Mouse (Mus musculus) embryonic stem cell, embryonic (primary cell): ENCODE results near the gene Krt9.

Experiments
- CTCF ChIA-PET, 4 experiments: fragments of 300-600 bp in 2 of 4; fragments of 350-600 bp in 2 of 4; sonication (Branson Sonifier 250); formaldehyde crosslinking; loops; one replicate each; lab custom pipeline; 2022; ENCODE audit warnings: inconsistent platforms in 2 of 4; lab: Charles Lee
- POLR2A ChIA-PET, 4 experiments: fragments of 300-600 bp in 2 of 4; fragments of 350-600 bp in 2 of 4; sonication (Branson Sonifier 250); formaldehyde crosslinking; loops; one replicate each; lab custom pipeline; 2022; ENCODE audit warnings: antibody characterized with exemption in 4 of 4, inconsistent platforms in 1 of 4; lab: Charles Lee

The Krt9 gene

DNA sequence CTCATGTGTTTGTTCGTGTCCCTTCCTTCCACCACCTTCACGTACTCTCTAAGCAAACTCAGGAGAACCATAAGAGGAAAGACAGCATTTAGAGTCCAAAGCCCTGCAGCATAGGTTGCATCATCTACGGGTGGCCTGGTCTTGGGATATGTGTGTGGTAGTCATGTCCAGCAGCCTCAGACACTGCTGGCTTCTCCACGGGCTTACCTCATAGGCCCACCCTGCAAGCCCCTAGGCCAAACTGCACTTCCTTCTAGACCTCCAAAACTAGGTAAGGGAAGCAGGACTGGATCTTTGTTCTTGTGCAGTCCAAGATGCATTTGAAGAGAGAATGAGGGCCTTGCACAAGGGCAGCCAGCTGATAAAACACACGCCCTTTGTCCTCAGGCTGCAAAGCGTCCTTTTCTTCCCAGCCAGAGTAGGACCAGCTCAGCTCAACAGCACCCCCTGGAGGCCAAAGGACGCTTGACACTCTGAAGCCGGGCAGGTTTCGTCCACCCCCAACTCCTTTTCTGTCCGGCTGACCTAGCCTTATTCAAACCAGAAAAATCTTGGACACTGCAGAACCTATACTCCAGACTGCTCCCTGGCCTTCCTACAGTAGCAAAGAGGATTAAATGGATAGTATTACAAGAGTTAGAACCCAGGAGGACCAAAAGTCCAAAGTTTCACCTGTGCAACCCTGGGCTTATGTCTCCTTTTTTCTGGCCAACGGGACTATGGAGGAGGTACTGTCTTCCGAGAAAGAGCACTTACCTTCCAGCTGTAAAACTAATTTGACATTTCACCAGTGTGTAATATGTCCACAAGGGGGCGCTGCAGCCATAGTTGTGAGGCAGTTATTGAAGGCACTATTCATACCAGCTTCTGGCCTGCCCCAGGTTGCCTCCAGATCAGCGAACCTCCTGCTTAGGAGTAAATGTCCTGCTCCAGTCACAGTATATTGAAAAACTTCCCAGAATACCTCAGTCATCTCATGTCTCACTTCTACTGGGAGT lies 24.0 kb downstream of the Krt9 start:
- CTCF ChIA-PET: interaction anchor here (0.5 to 7.2 kb wide), 90 partner anchors 9 to 1370 kb away, joined by 3 to 125 read pairs (median 4); partner anchors contain the start of genes Krt14 (in 1 of the 4), Krt19 (in 1 of the 4), Krt32 (in 1 of the 4) and Krt33b (in 1 of the 4)
- POLR2A ChIA-PET: interaction anchor here (0.6 to 1.9 kb wide), 13 partner anchors 24 to 151 kb away, joined by 3 to 13 read pairs (median 3); no protein-coding TSS in a partner anchor

DNA sequence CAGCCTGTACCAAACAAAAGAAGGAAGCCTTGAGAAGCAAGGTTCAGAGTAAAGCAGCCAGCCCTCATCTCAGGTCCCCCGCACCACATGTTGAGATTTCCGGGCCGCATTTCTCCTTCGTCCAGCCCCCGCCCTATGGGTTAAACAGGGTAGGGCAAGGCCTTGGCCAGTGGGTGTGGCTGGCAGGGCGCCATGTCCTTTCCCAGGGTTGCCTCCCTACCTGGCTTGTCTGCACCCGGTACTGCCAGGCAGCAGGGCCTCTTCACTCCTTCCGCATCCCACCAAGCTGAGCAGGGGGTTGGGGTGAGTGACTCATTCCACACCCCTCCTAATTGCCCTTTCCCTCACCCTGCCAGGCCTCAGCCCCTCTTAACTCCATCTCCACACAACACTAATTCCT lies 25.0 kb downstream of the Krt9 start:
- ChIA-PET POLR2A (interaction anchor here in 2 of 4 experiments (1.1 to 1.8 kb wide), 4 partner anchors 17 to 130 kb away, joined by 3 read pairs; no protein-coding TSS in a partner anchor), CTCF (interaction anchor here (0.5 to 7.2 kb wide), 19 partner anchors 8 to 715 kb away, joined by 3 to 125 read pairs (median 9); no protein-coding TSS in a partner anchor)

DNA sequence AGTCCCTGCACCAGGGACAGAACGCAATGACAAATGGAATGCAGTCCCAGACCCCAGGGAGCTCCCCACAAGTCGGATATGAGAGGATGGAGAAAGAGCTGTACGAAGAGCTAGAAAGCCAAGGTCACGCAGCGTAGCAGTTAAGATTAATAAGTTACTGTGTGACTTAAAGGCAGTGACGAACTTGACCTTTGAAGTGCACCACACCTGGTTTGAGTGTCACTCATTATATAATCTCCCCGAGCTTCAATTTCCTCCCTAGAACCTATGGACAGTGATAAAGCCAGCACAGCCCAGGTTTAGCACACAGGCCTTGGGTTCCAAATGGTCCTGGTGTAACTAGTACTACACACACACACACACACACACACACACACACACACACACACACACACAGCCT lies 28.7 kb downstream of the Krt9 start:
- POLR2A ChIA-PET: interaction anchor here in 3 of 4 experiments (0.6 to 1.5 kb wide), 6 partner anchors 27 to 801 kb away, joined by 3 to 4 read pairs (median 4); partner anchors contain the start of gene Eif1 (in 1 of the 3)
- CTCF ChIA-PET: interaction anchor here in 3 of 4 experiments (0.5 to 2.3 kb wide), 10 partner anchors 35 to 779 kb away, joined by 3 to 10 read pairs (median 3); no protein-coding TSS in a partner anchor

DNA sequence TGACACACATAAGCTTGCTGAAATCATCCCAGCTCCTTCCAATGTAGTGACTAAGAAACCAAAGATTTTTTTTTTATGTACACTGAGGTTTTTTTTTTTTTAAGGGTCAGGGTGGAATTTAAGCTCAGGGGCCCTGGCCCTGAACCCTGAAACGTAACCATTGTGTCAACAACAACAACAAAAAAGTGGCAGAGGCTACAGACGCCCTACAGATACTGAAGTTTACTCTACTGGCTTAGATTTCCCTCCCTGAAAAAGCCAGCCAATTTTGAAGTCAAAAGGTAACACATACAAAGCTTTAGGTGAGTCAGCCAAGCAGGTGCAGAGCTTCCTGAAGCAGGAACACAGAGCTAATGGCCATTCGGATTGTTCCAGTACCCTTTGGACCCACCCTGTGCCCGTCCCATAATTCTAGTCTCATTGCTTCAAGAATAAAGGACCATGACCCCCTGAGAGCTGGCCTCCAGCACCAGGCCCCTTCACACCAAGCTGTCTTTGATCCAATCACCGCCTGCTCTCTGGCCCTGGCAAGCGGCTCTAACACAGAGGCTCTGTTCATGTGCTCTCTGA lies 35.1 kb downstream of the Krt9 start:
- ChIA-PET POLR2A (interaction anchor here in 1 of 4 experiments (0.6 to 1.6 kb wide), 3 partner anchors 13 to 18 kb away, joined by 3 to 6 read pairs (median 3); no protein-coding TSS in a partner anchor), CTCF (interaction anchor here in 3 of 4 experiments (0.6 to 1.5 kb wide), 6 partner anchors 10 to 140 kb away, joined by 3 to 7 read pairs (median 4); no protein-coding TSS in a partner anchor)

DNA sequence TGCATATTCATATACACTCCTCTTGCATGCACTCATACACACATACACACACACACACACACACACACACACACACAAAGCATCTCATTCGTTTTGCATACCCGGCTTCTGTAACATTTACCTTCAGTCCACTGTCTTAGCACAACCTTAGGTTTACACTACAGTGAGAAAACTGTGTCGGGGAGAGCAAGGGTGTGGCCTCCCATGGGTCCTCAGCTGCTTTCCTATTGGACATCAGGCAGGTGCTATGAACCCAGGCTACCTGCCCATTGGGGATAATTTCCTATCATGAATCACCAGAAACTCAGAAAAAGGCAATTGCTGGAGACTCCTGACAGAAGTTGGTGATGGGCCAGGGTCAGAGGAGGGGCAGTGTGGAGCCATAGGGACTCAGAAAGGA lies 35.7 kb downstream of the Krt9 start:
- POLR2A ChIA-PET: interaction anchor here in 1 of 4 experiments (0.8 to 1.6 kb wide), 2 partner anchors 12 to 17 kb away, joined by 3 to 6 read pairs; no protein-coding TSS in a partner anchor
- CTCF ChIA-PET: interaction anchor here in 3 of 4 experiments (0.9 to 1.5 kb wide), 5 partner anchors 12 to 141 kb away, joined by 3 to 7 read pairs (median 5); no protein-coding TSS in a partner anchor

DNA sequence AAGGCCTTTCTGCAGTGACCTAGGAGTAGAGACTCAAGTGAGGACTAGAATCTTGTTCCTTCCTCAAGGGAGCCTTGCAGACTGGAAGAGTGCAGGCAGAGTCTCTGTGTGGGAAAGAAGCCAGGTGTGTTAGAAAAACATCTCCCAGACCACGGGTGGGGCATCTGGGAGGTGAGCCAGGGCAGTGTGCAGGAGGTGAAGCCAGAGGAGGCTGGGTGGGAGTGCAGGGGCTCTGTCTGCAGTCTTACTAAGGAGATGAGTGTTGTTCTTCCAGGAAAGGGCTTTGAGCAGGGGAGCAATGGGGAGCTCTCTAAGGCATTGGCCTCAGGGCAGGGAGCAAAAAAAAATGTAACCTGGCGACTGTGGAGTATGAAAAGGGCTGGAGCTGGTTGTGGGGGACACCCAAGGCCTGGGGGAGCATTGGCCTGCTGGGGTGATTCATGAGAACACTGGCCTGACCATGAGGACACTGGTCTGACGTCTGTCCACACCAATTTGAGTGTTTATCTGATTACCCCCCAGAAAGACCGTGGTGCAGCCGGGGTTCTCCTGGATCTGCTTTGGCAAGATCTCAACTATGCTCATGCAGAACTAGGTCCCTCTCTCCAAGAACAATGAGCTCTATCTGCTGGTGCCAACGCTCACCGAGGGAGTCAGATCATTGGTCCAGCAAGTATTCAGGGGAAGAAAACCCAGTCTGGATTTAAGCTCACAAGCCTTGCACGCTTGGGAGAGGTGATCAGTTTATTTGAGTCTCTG lies 37.4 kb downstream of the Krt9 start:
- POLR2A ChIA-PET: interaction anchor here in 3 of 4 experiments (0.6 kb wide), 3 partner anchors 123 to 549 kb away, joined by 3 to 8 read pairs (median 3); no protein-coding TSS in a partner anchor
- CTCF ChIA-PET: interaction anchor here (0.5 to 1.9 kb wide), 4 partner anchors 11 to 131 kb away, joined by 3 to 6 read pairs (median 4); no protein-coding TSS in a partner anchor

DNA sequence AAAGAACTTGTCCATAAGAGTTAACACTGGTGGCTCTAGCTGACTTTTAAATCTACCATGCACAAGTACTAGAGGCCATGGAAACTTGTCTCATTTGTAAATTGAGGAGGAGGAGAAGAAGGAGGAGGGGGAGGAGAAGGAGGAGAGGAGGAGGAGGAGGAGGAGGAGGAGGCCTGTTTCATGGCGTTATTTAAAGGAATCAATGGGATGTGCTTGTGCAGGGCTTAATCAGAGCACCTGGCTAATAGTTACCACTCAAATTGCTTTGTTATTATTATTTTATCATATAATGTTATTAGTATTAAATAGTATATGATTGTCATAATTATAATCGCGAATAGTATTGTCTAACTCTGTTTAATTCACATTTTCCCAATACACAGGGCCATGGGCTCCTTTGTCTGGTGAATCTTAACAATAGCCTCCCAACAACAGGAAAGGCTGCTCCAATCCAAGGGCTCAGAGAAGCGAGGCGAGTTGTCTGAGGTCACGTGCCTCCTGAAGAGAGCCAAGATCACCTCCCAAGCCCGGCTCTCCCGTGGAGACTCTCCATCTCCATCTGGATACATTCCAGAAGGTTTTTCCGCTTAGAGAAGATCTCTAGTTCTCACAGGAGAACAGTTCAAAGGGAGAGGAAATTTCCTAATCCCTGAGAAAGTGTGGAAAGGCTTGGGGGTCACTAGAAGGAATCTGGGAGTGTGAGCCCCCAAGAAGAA lies 44.3 kb downstream of the Krt9 start, which contains the start of gene Krt19:
Gene Krt19, minus strand, starts transcription at position 51 of the 716 bp plus-strand sequence.
- ChIA-PET CTCF (interaction anchor here in 3 of 4 experiments (0.6 to 1.3 kb wide), 6 partner anchors 9 to 243 kb away, joined by 3 to 8 read pairs (median 4); no protein-coding TSS in a partner anchor), POLR2A (interaction anchor here in 3 of 4 experiments (0.5 to 1.0 kb wide), 5 partner anchors 127 to 450 kb away, joined by 3 to 4 read pairs (median 3); partner anchors contain the start of gene Eif1 (in 1 of the 3))

DNA sequence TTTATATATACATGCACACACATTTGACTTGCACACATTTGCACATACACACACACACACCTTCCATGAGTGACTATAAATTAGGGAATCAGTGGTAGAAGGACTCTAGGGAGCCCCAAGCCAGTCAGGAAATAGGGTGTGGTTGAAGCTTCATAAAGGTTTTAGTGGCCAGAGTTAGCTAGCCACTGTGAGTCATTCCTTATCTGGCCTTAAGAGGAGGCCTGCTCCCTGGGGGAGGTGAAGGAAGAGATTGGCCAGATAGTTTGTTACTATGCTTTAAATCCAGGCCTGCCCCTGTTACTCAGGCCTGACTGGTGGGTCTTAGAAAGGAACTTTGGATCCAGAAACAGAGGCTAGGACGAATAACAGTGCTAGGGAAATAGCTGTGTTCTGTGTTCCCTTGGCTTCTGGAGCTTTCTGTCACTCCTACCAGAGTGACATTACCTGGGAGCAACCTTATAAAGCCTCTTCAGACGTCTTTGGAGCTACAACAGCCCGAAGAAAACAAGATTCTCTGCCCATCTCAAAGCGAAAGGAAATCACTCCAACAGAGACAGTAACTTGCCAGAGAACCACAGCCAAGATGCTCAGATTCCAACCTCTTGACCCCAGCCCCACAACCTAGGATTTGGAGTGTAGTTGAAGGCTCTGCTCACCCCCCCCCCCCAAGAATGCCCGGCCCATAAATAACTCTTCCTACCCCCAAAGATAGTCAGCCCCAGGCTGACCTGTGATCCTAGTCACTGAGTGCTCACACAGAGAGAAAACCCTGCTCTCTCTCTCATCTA lies 45.3 kb downstream of the Krt9 start:
- POLR2A ChIA-PET: interaction anchor here in 2 of 4 experiments (0.5 to 0.7 kb wide), 3 partner anchors 80 to 176 kb away, joined by 3 to 5 read pairs (median 4); partner anchors contain the start of gene Eif1 (in 1 of the 2)
- CTCF ChIA-PET: interaction anchor here in 3 of 4 experiments (0.7 to 1.3 kb wide), 5 partner anchors 21 to 855 kb away, joined by 3 to 6 read pairs (median 3); no protein-coding TSS in a partner anchor

DNA sequence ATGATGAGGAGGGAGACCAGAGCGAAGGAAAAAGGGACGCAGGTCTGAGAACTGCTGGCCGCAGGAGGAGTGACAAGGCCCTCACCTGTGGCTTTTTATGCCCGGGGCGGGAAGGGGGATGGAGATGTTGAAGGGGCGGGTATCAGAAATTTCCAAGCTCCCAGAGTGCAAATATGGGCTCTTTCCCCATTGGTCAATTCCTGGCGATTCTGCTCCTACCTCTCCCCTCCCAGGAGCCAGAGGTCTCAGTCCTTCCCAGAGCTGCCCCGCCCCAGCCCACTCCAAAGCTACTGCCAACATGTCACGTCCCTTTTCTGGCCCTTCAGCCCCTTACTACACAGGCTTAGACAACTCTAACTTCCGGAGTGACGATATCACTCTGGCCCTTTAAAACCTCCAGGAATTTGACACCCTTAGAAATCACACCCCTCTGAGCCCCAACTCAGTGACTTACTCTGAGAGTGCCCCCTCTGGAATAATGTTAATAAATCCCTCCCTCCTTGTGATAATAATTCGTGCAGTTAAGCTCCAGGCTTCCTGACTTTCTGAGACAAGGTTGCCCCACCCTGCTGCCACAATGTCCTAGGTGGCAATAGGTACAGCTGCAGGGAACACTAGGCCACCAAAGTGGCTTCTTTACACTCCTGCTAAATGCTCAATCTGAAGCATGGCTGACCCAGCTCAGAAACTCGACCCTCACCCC lies 47.0 kb downstream of the Krt9 start:
- POLR2A ChIA-PET: interaction anchor here in 3 of 4 experiments (0.7 to 3.4 kb wide), 20 partner anchors 8 to 174 kb away, joined by 3 to 22 read pairs (median 4); partner anchors contain the start of genes Eif1 (in 3 of the 3) and Krt15 (in 1 of the 3)
- CTCF ChIA-PET: interaction anchor here in 3 of 4 experiments (0.8 to 2.6 kb wide), 9 partner anchors 9 to 137 kb away, joined by 3 to 17 read pairs (median 5); no protein-coding TSS in a partner anchor

DNA sequence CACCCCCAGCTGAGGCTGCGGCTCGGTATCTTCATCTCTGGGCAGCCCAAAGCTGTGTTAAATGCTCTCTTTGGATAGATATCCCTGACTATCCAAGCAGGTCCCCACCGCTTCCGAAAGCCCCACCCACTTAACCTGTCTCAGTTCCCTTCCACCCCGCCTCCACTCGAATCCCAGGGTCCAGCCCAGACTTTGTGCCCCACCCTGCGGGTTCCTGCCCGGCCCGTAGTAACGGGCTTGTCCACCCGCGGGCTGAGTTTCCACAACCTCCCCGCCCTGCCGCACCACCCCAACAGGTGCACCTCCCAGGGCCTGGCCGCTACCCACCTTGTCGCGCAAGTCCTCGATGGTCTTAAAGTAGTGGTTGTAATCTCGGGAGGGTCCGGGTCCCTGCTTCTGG lies 47.9 kb downstream of the Krt9 start:
- CTCF ChIA-PET: interaction anchor here (0.6 to 2.6 kb wide), 10 partner anchors 10 to 482 kb away, joined by 3 to 17 read pairs (median 4); no protein-coding TSS in a partner anchor

DNA sequence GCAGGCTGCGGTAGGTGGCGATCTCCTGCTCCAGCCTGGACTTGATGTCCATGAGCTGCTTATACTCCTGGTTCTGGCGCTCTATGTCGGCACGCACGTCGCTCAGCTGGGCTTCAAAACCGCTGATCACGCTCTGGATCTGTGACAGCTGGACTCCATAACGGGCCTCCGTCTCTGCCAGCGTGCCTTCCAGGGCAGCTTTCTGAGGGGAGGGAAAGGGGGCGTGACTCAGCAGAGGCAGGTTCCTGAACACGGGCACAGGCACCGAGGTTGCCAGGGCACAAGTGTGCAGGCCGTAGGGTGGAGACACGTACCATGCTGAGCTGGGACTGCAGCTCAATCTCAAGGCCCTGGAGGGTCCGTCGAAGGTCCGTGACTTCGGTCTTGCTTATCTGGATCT lies 52.1 kb downstream of the Krt9 start:
- ChIA-PET CTCF (interaction anchor here (0.6 to 1.5 kb wide), 6 partner anchors 11 to 622 kb away, joined by 3 to 9 read pairs (median 3); no protein-coding TSS in a partner anchor), POLR2A (interaction anchor here in 2 of 4 experiments (0.5 to 1.5 kb wide), 4 partner anchors 12 to 609 kb away, joined by 3 to 6 read pairs (median 3); no protein-coding TSS in a partner anchor)

More for the DNA sequence above, 47.9 kb downstream of the Krt9 start:
- POLR2A ChIA-PET: interaction anchor here (0.7 to 3.4 kb wide), 16 partner anchors 9 to 177 kb away, joined by 3 to 22 read pairs (median 4); partner anchors contain the start of genes Eif1 (in 3 of the 4), Krt15 (in 1 of the 4) and Krt17 (in 1 of the 4)

DNA sequence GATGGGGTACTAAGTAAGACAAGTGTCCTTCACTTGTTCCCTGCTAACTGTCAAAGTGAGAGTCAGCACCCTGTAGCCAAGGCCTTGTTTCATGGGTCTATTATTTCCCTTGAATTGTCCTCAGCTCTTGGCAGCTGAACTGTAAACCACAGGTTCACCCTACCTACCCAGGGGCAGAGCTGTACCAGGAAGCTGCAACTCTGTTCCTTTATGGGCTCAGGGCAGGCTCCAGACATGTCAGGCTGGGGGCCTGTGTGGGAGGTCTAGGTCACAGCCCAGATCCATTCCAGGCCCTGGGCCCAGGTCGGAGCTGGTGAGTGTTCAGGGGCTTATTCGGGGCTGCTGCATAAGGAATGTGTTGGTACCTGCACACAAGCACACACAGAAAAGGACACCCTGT lies 53.7 kb downstream of the Krt9 start:
- POLR2A ChIA-PET: interaction anchor here in 3 of 4 experiments (0.6 to 1.5 kb wide), 5 partner anchors 10 to 711 kb away, joined by 3 to 6 read pairs (median 6); partner anchors contain the start of gene Eif1 (in 1 of the 3)
- CTCF ChIA-PET: interaction anchor here in 2 of 4 experiments (0.7 to 2.3 kb wide), 7 partner anchors 9 to 159 kb away, joined by 3 to 8 read pairs (median 4); partner anchors contain the start of gene Krt19 (in 1 of the 2)

DNA sequence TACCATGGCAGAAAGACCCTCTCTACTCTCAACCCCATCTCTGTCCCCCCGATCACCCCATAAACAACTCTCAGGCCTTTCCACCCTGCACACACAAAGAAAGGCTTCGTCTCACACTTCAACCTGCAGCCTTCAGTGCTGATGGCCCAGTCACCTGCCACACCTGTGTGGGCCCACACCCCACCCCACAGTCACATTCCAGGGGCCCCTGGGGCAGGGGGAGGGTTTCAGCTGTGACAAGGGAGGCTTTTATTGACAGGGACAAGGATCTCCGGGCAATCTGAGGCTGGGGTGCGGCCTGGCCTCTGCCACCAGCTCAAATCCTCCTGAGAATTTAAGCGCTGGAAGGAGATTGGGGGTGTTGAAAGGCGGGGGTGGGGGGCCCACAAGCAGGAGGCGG lies 54.2 kb downstream of the Krt9 start:
- CTCF ChIA-PET: interaction anchor here in 3 of 4 experiments (0.6 to 2.3 kb wide), 7 partner anchors 30 to 144 kb away, joined by 3 to 6 read pairs (median 4); no protein-coding TSS in a partner anchor
- POLR2A ChIA-PET: interaction anchor here in 2 of 4 experiments (0.6 to 1.9 kb wide), 7 partner anchors 10 to 627 kb away, joined by 3 to 6 read pairs (median 3); partner anchors contain the start of gene Eif1 (in 1 of the 2)

DNA sequence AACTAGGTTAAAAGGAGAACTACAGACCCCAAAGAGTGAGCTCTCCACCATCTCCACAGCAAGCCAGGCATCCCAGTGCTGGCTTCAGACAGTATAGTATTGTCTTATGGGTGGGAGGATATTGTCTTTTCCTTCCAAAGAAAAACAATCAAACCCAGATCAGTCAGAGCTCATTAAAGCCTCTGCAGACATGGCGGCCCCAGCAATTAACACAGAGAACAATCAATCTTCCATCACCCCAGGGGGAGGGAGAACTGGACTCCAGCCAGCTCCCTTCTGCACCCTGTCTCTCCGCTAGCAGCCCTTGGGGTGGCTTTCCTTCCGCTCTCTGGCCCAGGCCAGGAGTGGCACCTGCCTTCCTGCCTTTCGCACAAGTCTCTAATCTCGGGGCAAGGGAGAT lies 55.4 kb downstream of the Krt9 start:
- ChIA-PET CTCF (interaction anchor here in 2 of 4 experiments (1.4 to 2.3 kb wide), 2 partner anchors 144 kb away, joined by 4 to 6 read pairs; no protein-coding TSS in a partner anchor), POLR2A (interaction anchor here in 2 of 4 experiments (0.6 to 1.9 kb wide), 5 partner anchors 9 to 892 kb away, joined by 3 to 9 read pairs (median 5); no protein-coding TSS in a partner anchor)
